ENCODE assay signal across 16 mouse cellular contexts in genomic region chr15:81804172-81804571, GRCm38 (mm10). TPM values are rescaled to one million over a fixed set of nuclear protein-coding genes. Genes with fewer than 3 reads are reported as not detected.
DNase-seq lines count a peak whose midpoint lies in the region; ATAC-seq and TF ChIP-seq lines count a peak whose summit lies in the region.
"Had no signal": no experiment of that assay in that cellular context is flagged by ENCODE, and none has a peak within 500 bp of the region (broad histone marks: within the 10 kb centered on the region; RNA-seq: fewer than 3 reads in every experiment).

No protein-coding gene starts in this region.

- 0 out of 2 replicates have a peak overlapping the region, but pooled peaks have one; percentile 10 for H3K4me2 ChIP-seq in hindbrain, embryonic 16.5 days (ENCODE audit: low read length)
- no peak overlapping the region for H3K4me2 ChIP-seq in hindbrain, embryonic 11.5 days (replicated peaks; ENCODE audit: low read depth, low read length)
- H3K4me2 ChIP-seq in lung, embryonic 14.5 days: peak overlapping the region; percentile 73; the same call in 1 of the 2 replicates
- peak overlapping the region; percentile 81; the same call in 1 of the 2 replicates for H3K4me2 ChIP-seq in limb, embryonic 15.5 days
- H3K4me2 ChIP-seq: midbrain, embryonic 11.5 days had no signal

- no peak overlapping the region for H3K4me3 ChIP-seq in hindbrain, embryonic 16.5 days (ENCODE audit: low read length)
- H3K4me3 ChIP-seq in hindbrain, embryonic 11.5 days (ENCODE audit: low read depth, low read length): no peak overlapping the region
- no peak overlapping the region for H3K4me3 ChIP-seq in lung, embryonic 14.5 days (ENCODE audit: low read depth, low read length)
- peak overlapping the region; percentile 46 for H3K4me3 ChIP-seq in limb, embryonic 15.5 days
- H3K4me3 ChIP-seq: erythroblast, embryonic 14.5 days; hindbrain, embryonic 10.5 days; myocyte had no signal

- peak; percentile 52 for DNase-seq in cerebellum, adult 9-10 months
- DNase-seq in cerebellum, postnatal 4 days (ENCODE audit: low spot score in 2 of 2): no peak
- no peak for DNase-seq in hindbrain, embryonic 11.5 days (ENCODE audit: low spot score)
- no peak for DNase-seq in lung, embryonic 14.5 days
- no peak for DNase-seq in lung, postnatal 25 days (ENCODE audit: low spot score)
- no peak for DNase-seq in thymus, postnatal 25 days
- DNase-seq: adrenal gland, adult 2 months; cerebellum, postnatal 36 days; forebrain, postnatal 0 days; gastrocnemius, postnatal 36 days had no signal

- ATAC-seq in hindbrain, embryonic 16.5 days: no peak
- ATAC-seq in hindbrain, embryonic 11.5 days (ENCODE audit: low FRiP score): no peak
- no peak for ATAC-seq in lung, embryonic 14.5 days (ENCODE audit: insufficient read depth)
- ATAC-seq in limb, embryonic 15.5 days (ENCODE audit: insufficient number of reproducible peaks, low FRiP score, low TSS enrichment, low read depth): no peak
- ATAC-seq: forebrain, postnatal 0 days had no signal

- no peaks in the 10 kb centered on the region for H3K36me3 ChIP-seq in hindbrain, embryonic 16.5 days (ENCODE audit: control insufficient read depth, insufficient read depth, low read length)
- no peaks in the 10 kb centered on the region for H3K36me3 ChIP-seq in hindbrain, embryonic 11.5 days (ENCODE audit: control insufficient read depth, insufficient read depth, low read length)
- H3K36me3 ChIP-seq in lung, embryonic 14.5 days (ENCODE audit: insufficient read depth): no peaks in the 10 kb centered on the region
- H3K36me3 ChIP-seq in limb, embryonic 15.5 days: no peaks in the 10 kb centered on the region
- H3K36me3 ChIP-seq: hindbrain, embryonic 10.5 days had no signal

- H3K9me3 ChIP-seq in hindbrain, embryonic 16.5 days (ENCODE audit: control insufficient read depth, low read length): no peaks in the 10 kb centered on the region
- no peaks in the 10 kb centered on the region for H3K9me3 ChIP-seq in hindbrain, embryonic 11.5 days (ENCODE audit: control insufficient read depth, low read length)
- no peaks in the 10 kb centered on the region for H3K9me3 ChIP-seq in lung, embryonic 14.5 days (ENCODE audit: low read depth, low read length)
- no peaks in the 10 kb centered on the region for H3K9me3 ChIP-seq in limb, embryonic 15.5 days
- H3K9me3 ChIP-seq: hindbrain, embryonic 10.5 days had no signal

- H3K27me3 ChIP-seq in hindbrain, embryonic 16.5 days (replicated peaks; ENCODE audit: control insufficient read depth, insufficient read depth, low read length): no peaks in the 10 kb centered on the region
- no peaks in the 10 kb centered on the region for H3K27me3 ChIP-seq in hindbrain, embryonic 11.5 days (ENCODE audit: control insufficient read depth, insufficient read depth, low read length)
- H3K27me3 ChIP-seq in lung, embryonic 14.5 days (ENCODE audit: insufficient read depth, low read length): no peaks in the 10 kb centered on the region
- H3K27me3 ChIP-seq in limb, embryonic 15.5 days: no peaks in the 10 kb centered on the region

- H3K27ac ChIP-seq in hindbrain, embryonic 16.5 days (ENCODE audit: low read depth, low read length): no peak overlapping the region
- no peak overlapping the region for H3K27ac ChIP-seq in hindbrain, embryonic 11.5 days (ENCODE audit: low read depth, low read length)
- H3K27ac ChIP-seq in lung, embryonic 14.5 days (ENCODE audit: low read depth): no peak overlapping the region; the same call in 1 of the 2 replicates
- peak overlapping the region; percentile 88 for H3K27ac ChIP-seq in limb, embryonic 15.5 days
- H3K27ac ChIP-seq: hindbrain, embryonic 10.5 days had no signal

- no peak overlapping the region for H3K9ac ChIP-seq in hindbrain, embryonic 16.5 days (ENCODE audit: low read depth, low read length)
- no peak overlapping the region for H3K9ac ChIP-seq in hindbrain, embryonic 11.5 days (ENCODE audit: low read depth, low read length)
- no peak overlapping the region for H3K9ac ChIP-seq in lung, embryonic 14.5 days
- H3K9ac ChIP-seq in limb, embryonic 15.5 days: no peak overlapping the region
- H3K9ac ChIP-seq: forebrain, postnatal 0 days had no signal

- peaks cover 22% of the 10 kb centered on the region for H3K4me1 ChIP-seq in hindbrain, embryonic 16.5 days (ENCODE audit: control insufficient read depth, insufficient read depth, low read depth, low read length)
- peaks cover 5% of the 10 kb centered on the region; the same call in 1 of the 2 replicates for H3K4me1 ChIP-seq in hindbrain, embryonic 11.5 days (replicated peaks; ENCODE audit: control insufficient read depth, insufficient read depth, low read length)
- peaks cover 26% of the 10 kb centered on the region for H3K4me1 ChIP-seq in lung, embryonic 14.5 days (ENCODE audit: insufficient read depth)
- H3K4me1 ChIP-seq in limb, embryonic 15.5 days: peaks cover 58% of the 10 kb centered on the region

- 71% methylated on average over 1 of the region's 1 CpGs for WGBS in hindbrain, embryonic 16.5 days
- 81% methylated on average over 1 of the region's 1 CpGs for WGBS in hindbrain, embryonic 11.5 days
- WGBS in lung, embryonic 14.5 days: 75% methylated on average over 1 of the region's 1 CpGs
- WGBS in limb, embryonic 15.5 days: 59% methylated on average over 1 of the region's 1 CpGs

- TF ChIP-seq CTCF in lung, embryonic 14.5 days (IDR thresholded peaks at IDR 0.05; ENCODE audit: low read depth): no peak

RNA-seq across cellular contexts. Expression of gene Tef, which starts 2.0 kb away (rescaled TPM):
- 22.9 and 23.1 TPM in 2 replicates for polyA plus RNA-seq in hindbrain, embryonic 16.5 days (2015; fragmentation: Nextera tagmentation; extraction: Ambion mirVana)
- polyA plus RNA-seq in hindbrain, embryonic 11.5 days (2014; fragmentation: Nextera tagmentation; extraction: Ambion mirVana): 12.0 and 12.4 TPM in 2 replicates
- 23.5 and 23.8 TPM in 2 replicates for polyA plus RNA-seq in lung, embryonic 14.5 days (2014; fragmentation: Nextera tagmentation; extraction: Ambion mirVana)
- polyA plus RNA-seq in limb, embryonic 15.5 days (2015; fragmentation: Nextera tagmentation; extraction: Ambion mirVana): 28.9 and 30.7 TPM in 2 replicates

RNA-seq across cellular contexts. Expression of gene Tob2, which starts 54.4 kb away (rescaled TPM):
- 15.7 and 18.4 TPM in 2 replicates for polyA plus RNA-seq in hindbrain, embryonic 16.5 days (2015; fragmentation: Nextera tagmentation; extraction: Ambion mirVana)
- 10.5 and 12.5 TPM in 2 replicates for polyA plus RNA-seq in hindbrain, embryonic 11.5 days (2014; fragmentation: Nextera tagmentation; extraction: Ambion mirVana)
- polyA plus RNA-seq in lung, embryonic 14.5 days (2014; fragmentation: Nextera tagmentation; extraction: Ambion mirVana): 23.3 and 24.2 TPM in 2 replicates
- polyA plus RNA-seq in limb, embryonic 15.5 days (2015; fragmentation: Nextera tagmentation; extraction: Ambion mirVana): 29.8 and 32.1 TPM in 2 replicates

RNA-seq across cellular contexts. Expression of gene Rangap1, which starts 58.8 kb away (rescaled TPM):
- 164 and 165 TPM in 2 replicates for polyA plus RNA-seq in hindbrain, embryonic 16.5 days (2015; fragmentation: Nextera tagmentation; extraction: Ambion mirVana)
- polyA plus RNA-seq in hindbrain, embryonic 11.5 days (2014; fragmentation: Nextera tagmentation; extraction: Ambion mirVana): 130 and 145 TPM in 2 replicates
- polyA plus RNA-seq in lung, embryonic 14.5 days (2014; fragmentation: Nextera tagmentation; extraction: Ambion mirVana): 101 and 107 TPM in 2 replicates
- 99.6 and 101 TPM in 2 replicates for polyA plus RNA-seq in limb, embryonic 15.5 days (2015; fragmentation: Nextera tagmentation; extraction: Ambion mirVana)

RNA-seq across cellular contexts. Expression of gene Zc3h7b, which starts 59.3 kb away (rescaled TPM):
- 39.3 and 49.6 TPM in 2 replicates for polyA plus RNA-seq in hindbrain, embryonic 16.5 days (2015; fragmentation: Nextera tagmentation; extraction: Ambion mirVana)
- polyA plus RNA-seq in hindbrain, embryonic 11.5 days (2014; fragmentation: Nextera tagmentation; extraction: Ambion mirVana): 36.8 and 52.6 TPM in 2 replicates
- 45.6 and 46.1 TPM in 2 replicates for polyA plus RNA-seq in lung, embryonic 14.5 days (2014; fragmentation: Nextera tagmentation; extraction: Ambion mirVana)
- polyA plus RNA-seq in limb, embryonic 15.5 days (2015; fragmentation: Nextera tagmentation; extraction: Ambion mirVana): 28.7 and 28.9 TPM in 2 replicates
